Mouse (Mus musculus) heart, adult 18-20 months (tissue): ENCODE results near the gene Gm7544. TPM values are rescaled to one million over a fixed set of nuclear protein-coding genes. Genes with fewer than 3 reads are reported as not detected.
"Not testable (repeated sequence)": the region's sequence is repeated elsewhere in the genome, so short reads cannot be mapped to it uniquely, and the experiment has no call there.

ENCODE experiments used
- DNase-seq, 2 experiments: peaks; one replicate each; pipeline ENCODE4 v3.0.0; 2021 to 2022; ENCODE audit warnings: mixed read lengths in 1 of 2
- long read RNA-seq, 2 experiments: library from polyadenylated mRNA; stranded (forward); transcript quantifications; one replicate each; pipeline ENCODE4 v2.0.0; 2021
- total RNA-seq, 2 experiments: library from RNA; stranded (reverse); gene quantifications; 2 replicates each; pipeline ENCODE4 v1.2.3; 2021

The Gm7544 gene
- total RNA-seq: not detected
- long read RNA-seq, experiment 1: 0 reads
- long read RNA-seq, experiment 2: 0 reads

DNA sequence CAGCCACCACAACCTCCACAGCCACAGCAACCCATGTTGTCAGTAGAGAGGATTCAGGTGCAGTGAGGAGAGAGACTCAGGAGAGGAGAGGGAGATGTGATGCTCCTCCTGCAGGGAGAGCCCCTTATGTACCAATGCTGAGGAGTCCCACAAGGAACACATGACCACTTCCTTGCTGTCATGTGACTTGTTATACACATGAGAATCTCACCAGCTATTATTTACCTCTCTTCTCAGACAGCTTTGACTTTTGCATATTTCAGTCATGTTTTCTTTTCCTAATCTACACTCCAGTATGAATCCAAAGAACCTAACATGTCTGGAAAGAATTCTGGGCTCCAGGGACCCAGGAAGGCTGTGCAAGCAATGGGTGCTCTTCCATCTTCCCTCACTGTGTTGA, at the start of gene Gm7544:
Gene Gm7544, minus strand, starts transcription at position 101 of the 400 bp plus-strand sequence.
- not testable (repeated sequence) for DNase-seq

DNA sequence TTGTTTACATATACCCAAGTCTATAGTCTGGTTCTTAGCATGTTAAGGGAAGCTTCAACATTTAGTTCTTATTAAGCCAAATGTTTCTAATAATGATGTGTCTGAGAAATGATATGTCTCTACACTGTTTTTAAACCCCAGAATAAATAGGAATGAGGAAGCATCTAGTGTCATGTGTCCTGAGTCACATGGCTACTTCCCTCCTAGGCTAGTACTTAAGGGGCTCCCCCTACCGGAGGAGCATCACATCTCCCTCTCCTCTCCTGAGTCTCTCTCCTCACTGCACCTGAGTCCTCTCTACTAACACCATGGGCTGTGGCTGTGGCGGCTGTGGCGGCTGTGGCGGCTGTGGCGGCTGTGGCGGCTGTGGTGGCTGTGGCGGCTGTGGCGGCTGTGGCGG, 44.5 kb upstream of the Gm7544 start, which contains the start of gene Gm47959:
Gene Gm47959, plus strand, starts transcription at position 243 of the 400 bp plus-strand sequence.
- not testable (repeated sequence) for DNase-seq

GRCm38 (mm10) chr1:82993947-82994346, 38.1 kb upstream of the Gm7544 start:
- no peak for DNase-seq

- DNase-seq: no peak
Measured at GRCm38 (mm10) chr1:82992093-82992492, 36.3 kb upstream of the Gm7544 start.

- no peak for DNase-seq
Measured at GRCm38 (mm10) chr1:82991596-82991995, 35.8 kb upstream of the Gm7544 start.

DNA sequence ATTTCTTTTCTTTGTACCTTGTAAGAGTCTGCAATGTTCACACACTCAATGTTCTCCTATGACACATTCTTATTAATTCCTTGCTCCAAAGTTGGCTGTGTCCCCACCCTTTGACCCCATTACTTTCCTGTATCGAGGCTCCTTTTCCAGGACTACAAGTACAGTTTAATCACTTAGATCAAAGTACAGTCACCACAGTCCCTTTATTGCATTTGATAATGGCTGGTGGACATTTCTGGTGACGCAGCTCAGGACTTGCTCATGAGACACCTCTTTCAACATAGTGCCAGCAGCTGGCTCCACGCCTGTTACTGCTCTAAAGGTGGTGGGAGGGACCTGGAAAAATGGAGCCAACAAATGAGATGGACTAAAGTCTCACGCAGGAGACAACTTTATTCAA, 35.2 kb upstream of the Gm7544 start:
- no peak for DNase-seq

DNA sequence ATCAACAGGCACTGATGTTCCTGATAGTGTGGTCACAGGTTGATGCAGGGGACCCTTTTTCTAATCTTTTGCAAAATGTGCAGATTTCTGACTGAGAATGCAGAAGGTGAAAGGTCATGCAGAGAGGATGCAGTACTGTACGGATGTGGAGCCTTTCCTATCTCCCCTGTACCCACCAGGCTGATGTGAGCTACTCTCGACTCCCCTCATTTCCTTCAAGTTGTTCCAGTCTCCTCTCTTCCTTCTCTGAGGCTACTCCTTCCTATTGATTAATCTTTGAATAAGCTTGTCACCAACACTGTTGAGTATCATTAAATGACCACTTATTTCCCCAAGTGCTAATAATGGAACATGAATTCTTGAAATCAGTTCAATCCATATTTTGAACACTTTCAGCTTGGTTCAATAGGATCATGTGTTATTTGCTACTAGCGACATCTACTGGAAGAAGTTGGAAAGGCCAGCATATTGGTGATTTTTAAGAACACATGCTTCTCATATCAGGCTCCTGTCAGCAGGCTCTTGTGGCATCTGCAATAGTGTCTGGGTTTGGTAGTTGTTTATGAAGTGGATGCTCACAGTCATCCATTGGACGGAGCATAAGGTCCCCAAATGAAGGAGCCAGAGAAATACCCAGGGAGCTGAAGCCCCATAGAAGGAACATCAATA, 31.9 kb upstream of the Gm7544 start:
- DNase-seq: peak; percentile 48 to 78

- no peak for DNase-seq
Measured at GRCm38 (mm10) chr1:82986738-82987137, 30.9 kb upstream of the Gm7544 start.

DNA sequence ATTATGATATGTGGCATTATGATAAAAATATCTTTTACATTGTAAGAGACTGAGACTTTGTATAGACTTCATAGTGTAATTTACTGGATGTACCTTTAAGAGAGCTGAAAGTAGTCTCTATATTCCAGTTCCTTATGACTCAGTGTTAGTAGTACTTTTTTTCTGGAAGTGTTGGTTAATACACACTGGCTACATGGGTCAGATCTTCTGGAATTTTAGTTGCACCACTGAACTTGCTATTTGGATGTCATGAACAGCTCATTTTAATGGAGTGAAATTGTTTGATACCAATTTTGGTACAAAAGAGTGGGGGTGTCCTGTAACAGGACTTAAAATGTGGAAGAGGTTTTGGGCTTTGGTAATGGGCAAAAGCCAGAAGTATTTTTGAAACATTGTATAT, 22.0 kb upstream of the Gm7544 start:
- DNase-seq: no peak

DNA sequence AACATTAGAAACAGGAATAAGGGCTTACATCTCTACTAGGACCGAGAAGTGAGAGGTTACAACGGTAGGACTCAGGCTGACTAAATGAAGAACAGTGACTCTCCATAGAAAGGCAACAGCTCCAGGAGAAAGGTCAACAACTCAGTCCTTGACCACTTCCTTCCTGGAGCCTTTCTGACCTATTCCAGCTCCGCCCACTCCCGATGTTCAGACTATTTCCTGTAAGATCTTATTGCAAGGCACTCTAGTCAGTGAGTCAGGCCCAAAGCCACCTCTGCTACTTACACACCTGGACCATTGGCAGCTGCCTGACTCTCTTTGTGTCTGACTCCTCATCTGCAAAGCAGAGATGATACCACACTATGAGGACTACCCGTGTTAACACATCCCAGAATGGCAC, 19.9 kb upstream of the Gm7544 start:
- peak in 1 of 2 experiments; percentile 8 for DNase-seq

- peak in 1 of 2 experiments; percentile 7 for DNase-seq
Measured at GRCm38 (mm10) chr1:82974342-82974741, 18.5 kb upstream of the Gm7544 start.

- no peak for DNase-seq
Measured at GRCm38 (mm10) chr1:82973901-82974300, 18.1 kb upstream of the Gm7544 start.

GRCm38 (mm10) chr1:82973244-82973643, 17.4 kb upstream of the Gm7544 start:
- no peak for DNase-seq

GRCm38 (mm10) chr1:82972046-82972445, 16.2 kb upstream of the Gm7544 start:
- peak; percentile 36 to 47 for DNase-seq

- DNase-seq: no peak
Measured at GRCm38 (mm10) chr1:82966413-82966812, 10.6 kb upstream of the Gm7544 start.

GRCm38 (mm10) chr1:82959870-82960385, 4.1 kb upstream of the Gm7544 start, which contains the start of gene Gm47955:
Gene Gm47955 (plus strand): TSS chr1:82960286.
- no peak for DNase-seq

DNA sequence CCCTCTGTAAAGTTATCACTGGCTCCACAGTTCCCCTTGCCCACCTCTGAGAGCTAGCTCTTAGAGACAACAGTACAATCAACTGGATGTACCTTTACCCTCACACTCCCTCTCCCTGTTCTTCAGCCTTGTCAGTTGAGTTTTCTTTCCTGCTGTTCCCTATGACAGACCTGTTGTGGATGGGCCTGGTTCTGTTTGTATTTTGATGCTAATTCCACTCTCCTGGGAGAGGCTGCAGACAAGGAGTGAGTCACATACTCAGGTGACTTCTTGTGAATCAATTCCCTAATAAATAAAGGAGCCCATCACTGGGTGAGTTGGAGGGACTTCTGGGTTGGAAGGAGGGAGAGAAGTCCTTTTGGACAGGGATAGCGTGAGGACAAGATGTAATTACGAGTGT, 7.2 kb downstream of the Gm7544 start:
- no peak for DNase-seq

GRCm38 (mm10) chr1:82946029-82946428, 9.8 kb downstream of the Gm7544 start:
- DNase-seq: not testable (repeated sequence)

- not testable (repeated sequence) for DNase-seq
Measured at GRCm38 (mm10) chr1:82943295-82943694, 12.5 kb downstream of the Gm7544 start, which contains the start of gene A030003K21Rik. Gene A030003K21Rik (minus strand): TSS chr1:82943388.

DNA sequence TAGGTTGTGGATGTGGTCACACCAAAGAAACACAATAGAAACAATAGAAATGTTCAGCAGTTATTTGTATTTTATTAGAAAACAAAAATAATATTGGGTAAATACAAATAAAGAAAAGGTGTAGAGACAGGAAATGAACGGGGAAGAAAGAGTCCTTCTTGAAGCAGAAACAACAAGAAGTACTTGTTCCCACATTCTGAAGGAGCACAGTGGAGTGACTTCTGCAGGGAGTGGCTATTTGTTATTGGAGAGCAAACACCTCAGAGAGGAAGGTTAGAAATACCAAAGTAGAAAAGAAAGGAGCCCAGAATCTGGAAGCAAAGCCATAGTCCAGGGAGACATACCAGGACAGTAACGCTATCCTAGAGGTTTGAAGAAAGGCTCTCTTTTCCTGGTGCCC, 13.3 kb downstream of the Gm7544 start:
- not testable (repeated sequence) for DNase-seq

GRCm38 (mm10) chr1:82938666-82939065, 17.1 kb downstream of the Gm7544 start:
- DNase-seq: no peak

DNA sequence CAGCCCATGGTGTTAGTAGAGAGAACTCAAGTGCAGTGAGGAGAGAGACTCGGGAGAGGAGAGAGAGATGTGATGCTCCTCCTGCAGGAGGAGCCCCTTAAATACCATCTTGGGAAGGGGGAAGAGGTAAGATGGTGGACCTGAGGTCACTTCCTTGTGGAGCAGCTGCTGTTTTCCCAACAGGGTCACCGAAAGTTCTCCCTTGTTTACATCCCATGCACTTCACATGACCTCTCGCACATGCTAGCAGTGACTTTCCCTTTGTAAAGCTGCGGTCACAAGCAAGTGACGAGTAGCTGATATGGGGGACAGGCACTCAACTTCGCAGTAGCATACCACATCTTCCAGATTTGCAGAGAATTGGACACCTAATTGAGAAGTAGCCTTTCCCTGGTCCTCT, 24.5 kb downstream of the Gm7544 start, which contains the start of gene Gm6217:
Gene Gm6217, minus strand, starts transcription at position 74 of the 400 bp plus-strand sequence.
- not testable (repeated sequence) for DNase-seq

DNA sequence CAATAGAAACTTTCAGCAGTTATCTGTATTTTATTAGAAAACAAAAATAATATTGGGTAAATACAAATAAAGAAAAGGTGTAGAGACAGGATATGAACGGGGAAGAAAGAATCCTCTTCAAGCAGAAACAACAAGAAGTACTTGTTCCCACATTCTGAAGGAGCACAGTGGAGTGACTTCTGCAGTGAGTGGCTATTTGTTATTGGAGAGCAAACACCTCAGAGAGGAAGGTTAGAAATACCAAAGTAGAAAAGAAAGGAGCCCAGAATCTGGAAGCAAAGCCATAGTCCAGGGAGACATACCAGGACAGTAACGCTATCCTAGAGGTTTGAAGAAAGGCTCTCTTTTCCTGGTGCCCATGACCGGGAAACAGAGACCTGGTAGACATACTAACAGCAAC, 25.3 kb downstream of the Gm7544 start:
- not testable (repeated sequence) for DNase-seq

- peak in 1 of 2 experiments; percentile 18 for DNase-seq
Measured at GRCm38 (mm10) chr1:82924650-82925049, 31.2 kb downstream of the Gm7544 start, which contains the start of gene A030014E15Rik. Gene A030014E15Rik (plus strand): TSS chr1:82924917.
